Mouse (Mus musculus) R1 (cell line): ENCODE results near the gene Cdh4.

Experiments
- DNase-seq: peaks from one replicate; pipeline ENCODE4 v3.0.0-alpha.2; 2018; ENCODE audit warnings: low read depth, low spot score

Cdh4 gene

GRCm38 (mm10) chr2:179591661-179592060 is 149.4 kb downstream of the Cdh4 start:
- DNase-seq = peak; percentile 59

GRCm38 (mm10) chr2:179595013-179595412 is 152.8 kb downstream of the Cdh4 start:
- no peak for DNase-seq

GRCm38 (mm10) chr2:179598886-179599285 is 156.7 kb downstream of the Cdh4 start:
- no peak for DNase-seq

- DNase-seq = no peak
Observed at GRCm38 (mm10) chr2:179599886-179600285, 157.7 kb downstream of the Cdh4 start.

- DNase-seq = no peak
Observed at GRCm38 (mm10) chr2:179600347-179600746, 158.1 kb downstream of the Cdh4 start.

GRCm38 (mm10) chr2:179601167-179601566 is 158.9 kb downstream of the Cdh4 start:
- no peak for DNase-seq

- DNase-seq = no peak
Observed at GRCm38 (mm10) chr2:179604746-179605145, 162.5 kb downstream of the Cdh4 start.

GRCm38 (mm10) chr2:179605255-179605654 is 163.0 kb downstream of the Cdh4 start:
- no peak for DNase-seq

GRCm38 (mm10) chr2:179606341-179606740 is 164.1 kb downstream of the Cdh4 start:
- DNase-seq = no peak

GRCm38 (mm10) chr2:179615906-179616305 is 173.7 kb downstream of the Cdh4 start:
- peak; percentile 38 for DNase-seq

- DNase-seq = no peak
Observed at GRCm38 (mm10) chr2:179623643-179624473, 181.6 kb downstream of the Cdh4 start.

- no peak for DNase-seq
Observed at GRCm38 (mm10) chr2:179627563-179627962, 185.3 kb downstream of the Cdh4 start.

GRCm38 (mm10) chr2:179630720-179631119 is 188.5 kb downstream of the Cdh4 start:
- no peak for DNase-seq

GRCm38 (mm10) chr2:179640576-179641301 is 198.5 kb downstream of the Cdh4 start:
- DNase-seq = no peak

GRCm38 (mm10) chr2:179648573-179649263 is 206.5 kb downstream of the Cdh4 start:
- no peak for DNase-seq

GRCm38 (mm10) chr2:179649370-179649769 is 207.1 kb downstream of the Cdh4 start:
- DNase-seq = no peak

GRCm38 (mm10) chr2:179650168-179650567 is 207.9 kb downstream of the Cdh4 start:
- no peak for DNase-seq

GRCm38 (mm10) chr2:179655506-179655905 is 213.3 kb downstream of the Cdh4 start:
- no peak for DNase-seq

- no peak for DNase-seq
Observed at GRCm38 (mm10) chr2:179659254-179659653, 217.0 kb downstream of the Cdh4 start.

- DNase-seq = no peak
Observed at GRCm38 (mm10) chr2:179661998-179662714, 219.9 kb downstream of the Cdh4 start.

- DNase-seq = no peak
Observed at GRCm38 (mm10) chr2:179662739-179663138, 220.5 kb downstream of the Cdh4 start.

- DNase-seq = no peak
Observed at GRCm38 (mm10) chr2:179663652-179664051, 221.4 kb downstream of the Cdh4 start.
